Comparison of ENCODE assay signal across 11 mouse cellular contexts in the genomic region with DNA sequence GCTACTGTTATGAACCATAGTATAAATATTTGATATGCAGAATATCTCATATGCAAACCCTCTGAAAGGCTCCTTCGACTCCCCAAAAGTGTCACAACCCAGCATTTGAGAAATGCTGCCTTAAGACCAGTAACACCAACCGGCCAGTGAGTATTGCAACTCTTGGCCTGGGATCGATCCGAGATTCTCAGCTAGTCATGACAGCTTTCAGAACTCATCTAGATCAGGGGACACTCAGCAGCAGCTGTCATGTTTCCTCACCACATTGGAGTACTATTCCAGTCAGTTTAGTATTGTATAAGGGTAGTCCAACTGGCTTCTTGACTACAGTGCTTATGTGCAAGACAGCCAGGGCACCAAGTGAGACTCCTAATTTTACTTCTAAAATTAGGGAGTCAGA.
"Had no signal": no experiment of that assay in that cellular context is flagged by ENCODE, and none has a peak within 500 bp of the region (broad histone marks: within the 10 kb centered on the region; RNA-seq: fewer than 3 reads in every experiment).

No protein-coding gene starts in this region.

- H3K4me1 ChIP-seq: intestine, embryonic 15.5 days; limb, embryonic 10.5 days; liver, embryonic 13.5 days had no signal

- H3K4me3 ChIP-seq: intestine, embryonic 15.5 days; left cerebral cortex, adult 2 months; limb, embryonic 10.5 days; liver, embryonic 13.5 days; midbrain, embryonic 12.5 days had no signal

- H3K9ac ChIP-seq: intestine, embryonic 15.5 days; liver, embryonic 13.5 days; liver, postnatal 0 days; midbrain, embryonic 12.5 days had no signal

- DNase-seq: kidney, adult 18-20 months; kidney, postnatal 10 days; liver, embryonic 13.5 days; liver, postnatal 0 days; right cerebral cortex, postnatal 14 days; thymus, postnatal 36 days had no signal

- ATAC-seq: intestine, embryonic 15.5 days; liver, postnatal 0 days; midbrain, embryonic 16.5 days had no signal

- H3K27ac ChIP-seq: intestine, embryonic 15.5 days; left cerebral cortex, adult 2 months; limb, embryonic 10.5 days; liver, embryonic 13.5 days; midbrain, embryonic 12.5 days had no signal

- H3K9me3 ChIP-seq: intestine, embryonic 15.5 days; limb, embryonic 10.5 days; liver, embryonic 13.5 days; midbrain, embryonic 12.5 days had no signal

- H3K36me3 ChIP-seq: intestine, embryonic 15.5 days; limb, embryonic 10.5 days; liver, embryonic 13.5 days; midbrain, embryonic 12.5 days had no signal

- H3K4me2 ChIP-seq: intestine, embryonic 15.5 days; liver, embryonic 13.5 days; midbrain, embryonic 12.5 days had no signal

- H3K27me3 ChIP-seq: intestine, embryonic 15.5 days; liver, embryonic 13.5 days; midbrain, embryonic 12.5 days had no signal
